Mouse (Mus musculus) brain, embryonic 14.5 days (tissue): ENCODE measurements at regions not wholly inside any gene's neighbourhood (a gene's known extent, or its start where the extent isn't known, plus 50 kb on each side); places are given as distances from the start of the nearest gene placed in this dataset.

Experiments
- CTCF ChIP-seq: fragments of 200-500 bp; IDR thresholded peaks from 2 replicates; pipeline ENCODE4 v1.5.1; 2012; ENCODE audit warnings: inconsistent platforms, mild to moderate bottlenecking, moderate library complexity, borderline replicate concordance; ENCODE audit not compliant: insufficient read depth, insufficient read length; ENCODE audit errors: extremely low read depth
- POLR2A ChIP-seq: fragments of 200-500 bp; IDR thresholded peaks from 2 replicates; pipeline ENCODE4 v1.6.1; 2012; ENCODE audit warnings: mild to moderate bottlenecking, inconsistent platforms, borderline replicate concordance; ENCODE audit not compliant: poor library complexity, insufficient read depth, insufficient read length, severe bottlenecking; ENCODE audit errors: extremely low read depth

GRCm38 (mm10) chr2:101209136-101209535 is 415.4 kb upstream of the Rag2 start:
- no peak for TF ChIP-seq POLR2A
- no peak for TF ChIP-seq CTCF
